Mouse (Mus musculus): ENCODE results near the gene Uri1.

DNA sequence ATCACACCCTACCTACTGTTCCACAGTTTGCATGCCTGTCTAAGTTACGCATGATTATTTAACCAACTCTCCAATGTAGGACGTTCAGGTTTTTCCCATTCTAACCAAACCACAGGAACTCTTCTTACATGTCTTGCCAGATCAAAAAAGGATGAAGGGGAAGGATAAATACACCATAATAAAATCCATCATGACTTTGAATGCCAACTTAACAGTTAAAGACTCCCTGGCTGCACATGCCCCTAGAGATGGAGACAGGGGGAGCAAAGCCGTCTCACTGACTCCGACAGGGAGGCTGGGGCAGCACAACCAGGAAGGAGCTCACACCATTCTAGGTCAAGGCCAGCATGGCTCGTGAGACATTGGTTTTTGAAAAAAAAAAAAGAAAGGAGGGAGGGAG, 8.0 kb downstream of the Uri1 start:
- TF ChIP-seq CTCF (conservative IDR thresholded peaks at IDR 0.05; ENCODE audit: insufficient read depth, insufficient read length, low read depth, low read length) (no peak), POLR2A (IDR thresholded peaks at IDR 0.05; ENCODE audit: low read depth, low read length) (no peak)

All from kidney, adult 2 months (tissue).